Comparison of ENCODE assay signal across 27 mouse cellular contexts in genomic region chr12:12432597-12432996, GRCm38 (mm10).
DNase-seq lines count a peak whose midpoint lies in the region; ATAC-seq and TF ChIP-seq lines count a peak whose summit lies in the region.
"Had no signal": no experiment of that assay in that cellular context is flagged by ENCODE, and none has a peak within 500 bp of the region (broad histone marks: within the 10 kb centered on the region; RNA-seq: fewer than 3 reads in every experiment).

No protein-coding gene starts in this region.

- no peak overlapping the region for H3K9ac ChIP-seq in forebrain, embryonic 13.5 days
- H3K9ac ChIP-seq in forebrain, embryonic 11.5 days (ENCODE audit: low read length), result no peak overlapping the region
- no peak overlapping the region for H3K9ac ChIP-seq in forebrain, embryonic 15.5 days (replicated peaks)
- H3K9ac ChIP-seq in forebrain, embryonic 12.5 days, result no peak overlapping the region
- H3K9ac ChIP-seq in forebrain, postnatal 0 days, result no peak overlapping the region
- H3K9ac ChIP-seq in intestine, embryonic 15.5 days, result no peak overlapping the region
- H3K9ac ChIP-seq: embryonic facial prominence, embryonic 13.5 days; embryonic facial prominence, embryonic 15.5 days had no signal

- DNase-seq in forebrain, embryonic 11.5 days (ENCODE audit: low spot score), result no peak
- DNase-seq in retina, postnatal 1 day, result peak; percentile 38
- no peak for DNase-seq in retina, embryonic 14.5 days (ENCODE audit: low spot score)
- peak; percentile 29 for DNase-seq in forebrain, postnatal 0 days
- DNase-seq: adrenal gland, adult 8-10 months; adrenal gland, postnatal 14 days; adrenal gland, postnatal 36 days; B cell, adult 2 months; cerebellum, adult 11 months; cerebellum, adult 18-20 months; cerebellum, adult 8-10 months; cerebellum, adult 9-11 months; cerebellum, postnatal 14 days; cerebellum, postnatal 36 days; embryo, embryonic 11 days had no signal

- no peaks in the 10 kb centered on the region for H3K9me3 ChIP-seq in forebrain, embryonic 13.5 days (replicated peaks)
- no peaks in the 10 kb centered on the region for H3K9me3 ChIP-seq in forebrain, embryonic 11.5 days (ENCODE audit: control insufficient read depth, low read length)
- H3K9me3 ChIP-seq in forebrain, embryonic 15.5 days, result no peaks in the 10 kb centered on the region
- H3K9me3 ChIP-seq in forebrain, embryonic 12.5 days, result no peaks in the 10 kb centered on the region
- no peaks in the 10 kb centered on the region for H3K9me3 ChIP-seq in forebrain, postnatal 0 days (ENCODE audit: low read length)
- H3K9me3 ChIP-seq in intestine, embryonic 15.5 days, result no peaks in the 10 kb centered on the region
- H3K9me3 ChIP-seq: embryonic facial prominence, embryonic 13.5 days; embryonic facial prominence, embryonic 15.5 days had no signal

- 44% methylated on average over 1 of the region's 1 CpGs for WGBS in forebrain, embryonic 13.5 days
- 81% methylated on average over 1 of the region's 1 CpGs for WGBS in forebrain, embryonic 11.5 days
- 35% methylated on average over 1 of the region's 1 CpGs for WGBS in forebrain, embryonic 15.5 days
- WGBS in forebrain, embryonic 12.5 days, result 63% methylated on average over 1 of the region's 1 CpGs
- WGBS in forebrain, postnatal 0 days, result 36% methylated on average over 1 of the region's 1 CpGs
- WGBS in intestine, embryonic 15.5 days, result 65% methylated on average over 1 of the region's 1 CpGs

- no peak overlapping the region for H3K4me3 ChIP-seq in forebrain, embryonic 13.5 days
- H3K4me3 ChIP-seq in forebrain, embryonic 11.5 days (ENCODE audit: low read depth, low read length), result no peak overlapping the region
- H3K4me3 ChIP-seq in forebrain, embryonic 15.5 days, result no peak overlapping the region
- no peak overlapping the region for H3K4me3 ChIP-seq in forebrain, embryonic 12.5 days (replicated peaks)
- H3K4me3 ChIP-seq in forebrain, postnatal 0 days (ENCODE audit: low read depth, low read length), result no peak overlapping the region
- no peak overlapping the region for H3K4me3 ChIP-seq in intestine, embryonic 15.5 days (replicated peaks)
- H3K4me3 ChIP-seq: embryonic facial prominence, embryonic 13.5 days; embryonic facial prominence, embryonic 15.5 days; erythroblast, embryonic 14.5 days had no signal

- peak; percentile 66; the same call in 1 of the 2 replicates for ATAC-seq in forebrain, embryonic 13.5 days
- ATAC-seq in forebrain, embryonic 11.5 days (replicated peaks; ENCODE audit: low FRiP score), result no peak
- no peak for ATAC-seq in forebrain, embryonic 15.5 days (replicated peaks)
- no peak for ATAC-seq in forebrain, embryonic 12.5 days (ENCODE audit: low FRiP score)
- peak; percentile 72; the same call in 1 of the 2 replicates for ATAC-seq in forebrain, postnatal 0 days
- no peak for ATAC-seq in intestine, embryonic 15.5 days
- ATAC-seq: activated CD4-positive, CD25-positive, alpha-beta regulatory T cell, adult 4 months; CD4-positive, CD25-positive, alpha-beta regulatory T cell, adult 4 months; Patski had no signal

- no peaks in the 10 kb centered on the region for H3K27me3 ChIP-seq in forebrain, embryonic 13.5 days
- H3K27me3 ChIP-seq in forebrain, embryonic 11.5 days (ENCODE audit: control insufficient read depth, insufficient read depth, low read length), result no peaks in the 10 kb centered on the region
- no peaks in the 10 kb centered on the region for H3K27me3 ChIP-seq in forebrain, embryonic 15.5 days
- H3K27me3 ChIP-seq in forebrain, embryonic 12.5 days, result no peaks in the 10 kb centered on the region
- no peaks in the 10 kb centered on the region for H3K27me3 ChIP-seq in forebrain, postnatal 0 days (ENCODE audit: insufficient read depth, low read length)
- no peaks in the 10 kb centered on the region for H3K27me3 ChIP-seq in intestine, embryonic 15.5 days (replicated peaks)
- H3K27me3 ChIP-seq: CH12.LX; embryonic facial prominence, embryonic 13.5 days; embryonic facial prominence, embryonic 15.5 days had no signal

- no peak overlapping the region for H3K4me2 ChIP-seq in forebrain, embryonic 13.5 days
- no peak overlapping the region for H3K4me2 ChIP-seq in forebrain, embryonic 11.5 days (ENCODE audit: low read depth, low read length, severe bottlenecking)
- no peak overlapping the region for H3K4me2 ChIP-seq in forebrain, embryonic 15.5 days (replicated peaks)
- no peak overlapping the region for H3K4me2 ChIP-seq in forebrain, embryonic 12.5 days
- H3K4me2 ChIP-seq in forebrain, postnatal 0 days (ENCODE audit: low read depth), result no peak overlapping the region
- H3K4me2 ChIP-seq in intestine, embryonic 15.5 days (replicated peaks), result no peak overlapping the region
- H3K4me2 ChIP-seq: embryonic facial prominence, embryonic 13.5 days; embryonic facial prominence, embryonic 15.5 days had no signal

- no peak overlapping the region for H3K27ac ChIP-seq in forebrain, embryonic 13.5 days
- H3K27ac ChIP-seq in forebrain, embryonic 11.5 days (ENCODE audit: low read depth, low read length), result no peak overlapping the region
- H3K27ac ChIP-seq in forebrain, embryonic 15.5 days (replicated peaks), result peak overlapping the region; percentile 62; the same call in 1 of the 2 replicates
- H3K27ac ChIP-seq in forebrain, embryonic 12.5 days, result no peak overlapping the region
- H3K27ac ChIP-seq in forebrain, postnatal 0 days (ENCODE audit: low read depth, low read length), result peak overlapping the region; percentile 62
- H3K27ac ChIP-seq in intestine, embryonic 15.5 days, result no peak overlapping the region
- H3K27ac ChIP-seq: embryonic facial prominence, embryonic 13.5 days; embryonic facial prominence, embryonic 15.5 days had no signal

- no peaks in the 10 kb centered on the region for H3K36me3 ChIP-seq in forebrain, embryonic 13.5 days (ENCODE audit: poor library complexity, severe bottlenecking)
- H3K36me3 ChIP-seq in forebrain, embryonic 11.5 days (ENCODE audit: control insufficient read depth, insufficient read depth, low read length), result no peaks in the 10 kb centered on the region
- H3K36me3 ChIP-seq in forebrain, embryonic 15.5 days, result no peaks in the 10 kb centered on the region
- H3K36me3 ChIP-seq in forebrain, embryonic 12.5 days (replicated peaks), result no peaks in the 10 kb centered on the region
- H3K36me3 ChIP-seq in forebrain, postnatal 0 days (ENCODE audit: insufficient read depth), result no peaks in the 10 kb centered on the region
- H3K36me3 ChIP-seq in intestine, embryonic 15.5 days, result no peaks in the 10 kb centered on the region
- H3K36me3 ChIP-seq: embryonic facial prominence, embryonic 13.5 days; embryonic facial prominence, embryonic 15.5 days; G1E had no signal

- no peaks in the 10 kb centered on the region for H3K4me1 ChIP-seq in forebrain, embryonic 13.5 days
- no peaks in the 10 kb centered on the region for H3K4me1 ChIP-seq in forebrain, embryonic 11.5 days (replicated peaks; ENCODE audit: control insufficient read depth, insufficient read depth, low read length)
- H3K4me1 ChIP-seq in forebrain, embryonic 15.5 days, result no peaks in the 10 kb centered on the region
- no peaks in the 10 kb centered on the region for H3K4me1 ChIP-seq in forebrain, embryonic 12.5 days
- no peaks in the 10 kb centered on the region for H3K4me1 ChIP-seq in forebrain, postnatal 0 days (ENCODE audit: insufficient read depth)
- no peaks in the 10 kb centered on the region for H3K4me1 ChIP-seq in intestine, embryonic 15.5 days (replicated peaks)
- H3K4me1 ChIP-seq: embryonic facial prominence, embryonic 13.5 days; embryonic facial prominence, embryonic 15.5 days had no signal

- no peak for TF ChIP-seq CTCF in forebrain, postnatal 0 days (IDR thresholded peaks at IDR 0.05; ENCODE audit: low read depth)

Comparison
In these comparisons a context has a peak if more than half of its experiments do, and no peak if none do; other contexts are left out.
1. ATAC-seq: peak in forebrain, embryonic 13.5 days (single experiment) and forebrain, postnatal 0 days (single experiment); none in forebrain, embryonic 11.5 days (single experiment), forebrain, embryonic 15.5 days (single experiment), forebrain, embryonic 12.5 days (single experiment) and intestine, embryonic 15.5 days (single experiment).
2. H3K27ac ChIP-seq: peak in forebrain, embryonic 15.5 days (single experiment) and forebrain, postnatal 0 days (single experiment); none in forebrain, embryonic 13.5 days (single experiment), forebrain, embryonic 11.5 days (single experiment), forebrain, embryonic 12.5 days (single experiment) and intestine, embryonic 15.5 days (single experiment).
3. DNase-seq: peak in retina, postnatal 1 day (single experiment) and forebrain, postnatal 0 days (single experiment); none in forebrain, embryonic 11.5 days (single experiment) and retina, embryonic 14.5 days (single experiment).